Mouse (Mus musculus) kidney, embryonic 16.5 days (tissue): Measurements from ENCODE around the gene Thoc3. TPM values are rescaled to one million over a fixed set of nuclear protein-coding genes. Genes with fewer than 3 reads are reported as not detected.
"Not testable (repeated sequence)": the region's sequence is repeated elsewhere in the genome, so short reads cannot be mapped to it uniquely, and the experiment has no call there.

ENCODE experiments used
- ATAC-seq: fragments of 200-750 bp; cut with Nextera tagmentation; 2 replicates; pipeline ENCODE4 v1.8.0; 2017; ENCODE audit warnings: moderate TSS enrichment; ENCODE audit not compliant: low FRiP score, low TSS enrichment
- H3K27ac ChIP-seq: fragments of 300-500 bp; sonication (generic); 2 replicates; pipeline ENCODE4 v1.5.1; 2014; ENCODE audit warnings: low read length
- H3K27me3 ChIP-seq: fragments of 300-500 bp; sonication (generic); 2 replicates; pipeline ENCODE4 v1.6.1; 2014; ENCODE audit warnings: low read length, control low read depth, mixed read lengths; ENCODE audit not compliant: insufficient read depth
- H3K36me3 ChIP-seq: fragments of 300-500 bp; sonication (generic); 2 replicates; pipeline ENCODE4 v1.6.1; 2014; ENCODE audit warnings: low read length, control low read depth, mixed read lengths; ENCODE audit not compliant: insufficient read depth
- H3K4me1 ChIP-seq: fragments of 300-500 bp; sonication (generic); 2 replicates; pipeline ENCODE4 v1.6.1; 2014; ENCODE audit warnings: low read length, control low read depth, mixed read lengths; ENCODE audit not compliant: insufficient read depth
- H3K4me2 ChIP-seq: fragments of 300-500 bp; sonication (generic); replicated peaks from 2 replicates; pipeline ENCODE4 v1.6.1; 2014; ENCODE audit warnings: low read depth, low read length
- H3K4me3 ChIP-seq: fragments of 300-500 bp; sonication (generic); 2 replicates; pipeline ENCODE4 v1.5.1; 2014; ENCODE audit warnings: mild to moderate bottlenecking, low read length
- H3K9ac ChIP-seq: fragments of 300-500 bp; sonication (generic); replicated peaks from 2 replicates; pipeline ENCODE4 v1.6.1; 2014; ENCODE audit warnings: low read length
- H3K9me3 ChIP-seq: fragments of 300-500 bp; sonication (generic); 2 replicates; pipeline ENCODE4 v1.6.1; 2016; ENCODE audit warnings: low read length, control low read depth
- WGBS: fragments of 180-500 bp; shearing (Covaris S2); extraction: QIAGEN DNeasy Blood & Tissue Kit; methylation state at CpG from one replicate; pipeline ENCODE4 v1.1.7; 2014; 5-methylcytosine and 5-hydroxymethylcytosine counted together
- polyA plus RNA-seq: library from polyadenylated mRNA; unstranded; fragments of >200 nt; fragmentation: Nextera tagmentation; extraction: Ambion mirVana; gene quantifications from 2 replicates; pipeline ENCODE4 v1.2.1, GENCODE M21; 2015

The Thoc3 gene
- 117 and 118 TPM in 2 replicates for polyA plus RNA-seq

- peak within 1 kb of the TSS; percentile 93 for H3K4me3 ChIP-seq
- peak within 1 kb of the TSS; percentile 61; the same call in 1 of the 2 replicates for H3K27ac ChIP-seq
- H3K36me3 ChIP-seq: peaks cover 43% of the 10 kb centered on the region
- H3K4me2 ChIP-seq: peak within 1 kb of the TSS; percentile 82
- H3K27me3 ChIP-seq: no peaks in the 10 kb centered on the region
- WGBS: 0% methylated on average over 67 of the region's 67 CpGs
- peaks cover 11% of the 10 kb centered on the region for H3K4me1 ChIP-seq
- peaks cover 12% of the 10 kb centered on the region for H3K9me3 ChIP-seq
- ATAC-seq: peak; percentile 97
- peak within 1 kb of the TSS; percentile 89 for H3K9ac ChIP-seq
Measured at GRCm38 (mm10) chr13:54468098-54469011, at the start of gene Thoc3. TSS of gene Thoc3 (minus strand) at chr13:54468849.

- Histone ChIP-seq H3K36me3 (no peaks in the 10 kb centered on the region), H3K27me3 (no peaks in the 10 kb centered on the region), H3K4me1 (peaks cover 11% of the 10 kb centered on the region), H3K9ac (no peak overlapping the region), H3K4me2 (no peak overlapping the region), H3K27ac (no peak overlapping the region), H3K9me3 (no peaks in the 10 kb centered on the region; the same call in 1 of the 2 replicates), H3K4me3 (no peak overlapping the region)
- ATAC-seq: no peak
- WGBS: 96% methylated on average over 1 of the region's 1 CpGs
Measured at GRCm38 (mm10) chr13:54505920-54506319, 37.3 kb upstream of the Thoc3 start.

- WGBS: 22% methylated on average over 7 of the region's 7 CpGs
- Histone ChIP-seq H3K27me3 (no peaks in the 10 kb centered on the region), H3K9me3 (no peaks in the 10 kb centered on the region; the same call in 1 of the 2 replicates), H3K4me3 (peak overlapping the region; percentile 76), H3K36me3 (no peaks in the 10 kb centered on the region), H3K27ac (peak overlapping the region; percentile 83; the same call in 1 of the 2 replicates), H3K4me1 (peaks cover 11% of the 10 kb centered on the region), H3K9ac (peak overlapping the region; percentile 88), H3K4me2 (peak overlapping the region; percentile 92)
- no peak for ATAC-seq
Measured at GRCm38 (mm10) chr13:54504611-54505260, 36.1 kb upstream of the Thoc3 start.

- WGBS: under 1% methylated on average over 100 of the region's 105 CpGs
- Histone ChIP-seq H3K9me3 (no peaks in the 10 kb centered on the region; the same call in 1 of the 2 replicates), H3K4me2 (peak within 1 kb of the TSS; percentile 92), H3K36me3 (no peaks in the 10 kb centered on the region), H3K27me3 (no peaks in the 10 kb centered on the region), H3K9ac (peak within 1 kb of the TSS; percentile 88), H3K27ac (peak within 1 kb of the TSS; percentile 83), H3K4me1 (peaks cover 11% of the 10 kb centered on the region), H3K4me3 (peak within 1 kb of the TSS; percentile 76)
- ATAC-seq: peak; percentile 94
Measured at GRCm38 (mm10) chr13:54503604-54504521, 35.2 kb upstream of the Thoc3 start, which contains the start of gene Simc1. TSS of gene Simc1 (plus strand) at chr13:54503779.

- WGBS: 1% methylated on average over 14 of the region's 14 CpGs
- no peaks in the 10 kb centered on the region for H3K36me3 ChIP-seq
- H3K27me3 ChIP-seq: no peaks in the 10 kb centered on the region
- peak overlapping the region; percentile 88 for H3K9ac ChIP-seq
- peaks cover 11% of the 10 kb centered on the region for H3K4me1 ChIP-seq
- peak overlapping the region; percentile 92 for H3K4me2 ChIP-seq
- peak; percentile 82 for ATAC-seq
- no peak overlapping the region for H3K27ac ChIP-seq
- peak overlapping the region; percentile 76 for H3K4me3 ChIP-seq
- H3K9me3 ChIP-seq: no peaks in the 10 kb centered on the region; the same call in 1 of the 2 replicates
Measured at GRCm38 (mm10) chr13:54503278-54503603, 34.6 kb upstream of the Thoc3 start.

- Histone ChIP-seq H3K27me3 (no peaks in the 10 kb centered on the region), H3K27ac (no peak overlapping the region), H3K4me1 (peaks cover 11% of the 10 kb centered on the region), H3K4me2 (no peak overlapping the region), H3K4me3 (no peak overlapping the region), H3K9ac (no peak overlapping the region), H3K9me3 (no peaks in the 10 kb centered on the region; the same call in 1 of the 2 replicates), H3K36me3 (no peaks in the 10 kb centered on the region)
- 50% methylated on average over 3 of the region's 3 CpGs for WGBS
- no peak for ATAC-seq
Measured at GRCm38 (mm10) chr13:54501957-54502690, 33.5 kb upstream of the Thoc3 start.

GRCm38 (mm10) chr13:54501352-54501751, 32.7 kb upstream of the Thoc3 start:
- Histone ChIP-seq H3K9me3 (no peaks in the 10 kb centered on the region), H3K4me3 (no peak overlapping the region), H3K9ac (no peak overlapping the region), H3K4me2 (no peak overlapping the region), H3K36me3 (no peaks in the 10 kb centered on the region), H3K4me1 (peaks cover 11% of the 10 kb centered on the region), H3K27me3 (no peaks in the 10 kb centered on the region), H3K27ac (no peak overlapping the region)
- WGBS: 47% methylated on average over 2 of the region's 2 CpGs
- ATAC-seq: no peak

- H3K36me3 ChIP-seq, H3K4me1 ChIP-seq, H3K9ac ChIP-seq, H3K4me3 ChIP-seq, H3K9me3 ChIP-seq, H3K27ac ChIP-seq, H3K4me2 ChIP-seq, H3K27me3 ChIP-seq, ATAC-seq: not testable (repeated sequence)
- 96% methylated on average over 7 of the region's 7 CpGs for WGBS
Measured at GRCm38 (mm10) chr13:54499551-54499950, 30.9 kb upstream of the Thoc3 start.

GRCm38 (mm10) chr13:54491381-54491780, 22.7 kb upstream of the Thoc3 start:
- no peak for ATAC-seq
- Histone ChIP-seq H3K4me2 (no peak overlapping the region), H3K4me1 (no peaks in the 10 kb centered on the region), H3K27ac (no peak overlapping the region), H3K27me3 (no peaks in the 10 kb centered on the region), H3K4me3 (no peak overlapping the region), H3K9me3 (no peaks in the 10 kb centered on the region), H3K36me3 (no peaks in the 10 kb centered on the region), H3K9ac (no peak overlapping the region)
- 87% methylated on average over 6 of the region's 6 CpGs for WGBS
